Mouse (Mus musculus) kidney, postnatal 10 days (tissue): ENCODE measurements at regions not wholly inside any gene's neighbourhood (a gene's known extent, or its start where the extent isn't known, plus 50 kb on each side); places are given as distances from the start of the nearest gene placed in this dataset.
"Not testable (repeated sequence)": the region's sequence is repeated elsewhere in the genome, so short reads cannot be mapped to it uniquely, and the experiment has no call there.

ENCODE experiments used
- DNase-seq: peaks from one replicate; pipeline ENCODE4 v3.0.0; 2021; ENCODE audit warnings: mixed read lengths

GRCm38 (mm10) chr14:15880146-15880545 is 368.9 kb upstream of the Ngly1 start:
- no peak for DNase-seq

GRCm38 (mm10) chr14:15881284-15881683 is 367.8 kb upstream of the Ngly1 start:
- DNase-seq: peak; percentile 50

GRCm38 (mm10) chr14:15884641-15885340 is 364.3 kb upstream of the Ngly1 start:
- DNase-seq: no peak

GRCm38 (mm10) chr14:15897098-15897497 is 352.0 kb upstream of the Ngly1 start:
- DNase-seq: no peak

GRCm38 (mm10) chr14:15906429-15906828 is 342.7 kb upstream of the Ngly1 start:
- DNase-seq: not testable (repeated sequence)

- DNase-seq: not testable (repeated sequence)
Observed at GRCm38 (mm10) chr14:15913206-15913605, 335.9 kb upstream of the Ngly1 start.

GRCm38 (mm10) chr14:15914176-15914575 is 334.9 kb upstream of the Ngly1 start:
- no peak for DNase-seq

GRCm38 (mm10) chr14:15924676-15925075 is 324.4 kb upstream of the Ngly1 start:
- not testable (repeated sequence) for DNase-seq

- DNase-seq: no peak
Observed at GRCm38 (mm10) chr14:15934729-15935128, 314.4 kb upstream of the Ngly1 start.

- DNase-seq: no peak
Observed at GRCm38 (mm10) chr14:15970321-15970720, 278.8 kb upstream of the Ngly1 start.

GRCm38 (mm10) chr14:15970767-15971166 is 278.3 kb upstream of the Ngly1 start:
- DNase-seq: no peak

GRCm38 (mm10) chr14:15971306-15971705 is 277.8 kb upstream of the Ngly1 start:
- DNase-seq: no peak

- DNase-seq: no peak
Observed at GRCm38 (mm10) chr14:15977366-15977765, 271.7 kb upstream of the Ngly1 start.

- no peak for DNase-seq
Observed at GRCm38 (mm10) chr14:15978329-15978728, 270.8 kb upstream of the Ngly1 start.

- DNase-seq: no peak
Observed at GRCm38 (mm10) chr14:16005409-16005808, 243.7 kb upstream of the Ngly1 start.

- no peak for DNase-seq
Observed at GRCm38 (mm10) chr14:16006968-16007367, 242.1 kb upstream of the Ngly1 start.

GRCm38 (mm10) chr14:16009778-16010177 is 239.3 kb upstream of the Ngly1 start:
- DNase-seq: no peak

GRCm38 (mm10) chr14:16023853-16024252 is 225.2 kb upstream of the Ngly1 start:
- DNase-seq: no peak

GRCm38 (mm10) chr14:16037771-16038170 is 211.3 kb upstream of the Ngly1 start:
- DNase-seq: no peak

GRCm38 (mm10) chr14:16038336-16038735 is 210.7 kb upstream of the Ngly1 start:
- no peak for DNase-seq

- DNase-seq: no peak
Observed at GRCm38 (mm10) chr14:16044466-16044865, 204.6 kb upstream of the Ngly1 start.

- DNase-seq: not testable (repeated sequence)
Observed at GRCm38 (mm10) chr14:16072534-16072933, 176.5 kb upstream of the Ngly1 start.

- DNase-seq: no peak
Observed at GRCm38 (mm10) chr14:16074089-16074488, 175.0 kb upstream of the Ngly1 start.

GRCm38 (mm10) chr14:16079096-16079495 is 170.0 kb upstream of the Ngly1 start:
- DNase-seq: no peak

- not testable (repeated sequence) for DNase-seq
Observed at GRCm38 (mm10) chr14:16087231-16087630, 161.8 kb upstream of the Ngly1 start.
